Mouse (Mus musculus): ENCODE measurements at regions not wholly inside any gene's neighbourhood (a gene's known extent, or its start where the extent isn't known, plus 50 kb on each side); places are given as distances from the start of the nearest gene placed in this dataset.

DNA sequence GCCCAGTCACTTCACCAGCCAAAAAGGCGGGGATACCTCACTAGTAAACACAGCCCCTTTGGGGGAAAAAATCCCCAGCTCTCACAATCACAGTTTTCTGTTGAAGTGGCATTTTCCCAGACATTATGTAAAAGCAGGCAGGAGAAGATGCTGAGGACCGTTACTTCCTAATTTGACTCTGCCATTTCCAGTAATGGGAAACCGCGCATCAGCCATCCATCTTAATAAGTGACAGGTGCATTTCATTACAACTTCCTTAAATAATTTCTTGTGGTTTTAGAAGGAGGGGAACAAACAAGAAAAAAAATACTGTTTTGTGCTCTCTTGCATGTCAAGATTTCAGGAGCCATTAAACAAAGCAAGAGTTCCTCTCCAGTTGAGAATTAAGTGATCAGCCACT is 70.2 kb upstream of the Alk start:
- ATAC-seq: no peak
- no peaks in the 10 kb centered on the region for H3K36me3 ChIP-seq (ENCODE audit: poor library complexity, severe bottlenecking)
- 88% methylated on average over 4 of the region's 4 CpGs for WGBS
- no peak overlapping the region for H3K4me3 ChIP-seq
- H3K9me3 ChIP-seq (replicated peaks): no peaks in the 10 kb centered on the region
- H3K27me3 ChIP-seq: no peaks in the 10 kb centered on the region
- H3K4me1 ChIP-seq: no peaks in the 10 kb centered on the region
- H3K9ac ChIP-seq: no peak overlapping the region
- H3K27ac ChIP-seq: no peak overlapping the region
- H3K4me2 ChIP-seq: no peak overlapping the region

GRCm38 (mm10) chr17:72672010-72672409 is 67.6 kb upstream of the Alk start:
- H3K4me1 ChIP-seq: no peaks in the 10 kb centered on the region
- no peak for ATAC-seq
- no peak overlapping the region for H3K27ac ChIP-seq
- no peaks in the 10 kb centered on the region for H3K36me3 ChIP-seq (ENCODE audit: poor library complexity, severe bottlenecking)
- H3K27me3 ChIP-seq: no peaks in the 10 kb centered on the region
- no peak overlapping the region for H3K9ac ChIP-seq
- H3K4me3 ChIP-seq: no peak overlapping the region
- no peaks in the 10 kb centered on the region for H3K9me3 ChIP-seq (replicated peaks)
- WGBS: 72% methylated on average over 3 of the region's 3 CpGs
- no peak overlapping the region for H3K4me2 ChIP-seq

DNA sequence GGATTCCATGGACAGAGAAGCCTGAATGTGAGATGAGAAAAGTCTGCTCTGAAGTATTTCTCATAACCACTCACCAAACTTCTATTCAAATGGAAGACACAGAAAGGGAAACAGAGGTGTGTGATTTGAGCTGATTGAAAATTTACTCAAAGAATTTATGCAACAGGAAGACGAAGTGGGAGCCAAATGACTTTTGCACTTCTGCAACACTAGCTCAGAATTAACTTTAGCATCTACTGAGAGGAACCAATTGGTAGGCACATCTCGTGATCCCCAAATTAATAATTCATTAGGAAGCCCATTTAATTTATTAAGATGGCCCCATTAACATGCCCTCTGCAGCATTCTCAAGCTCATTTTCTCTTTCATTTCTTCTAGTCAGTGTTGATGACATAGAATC is 62.5 kb upstream of the Alk start:
- H3K36me3 ChIP-seq (ENCODE audit: poor library complexity, severe bottlenecking): no peaks in the 10 kb centered on the region
- WGBS: 75% methylated on average over 2 of the region's 2 CpGs
- H3K9ac ChIP-seq: no peak overlapping the region
- H3K27me3 ChIP-seq: no peaks in the 10 kb centered on the region
- no peaks in the 10 kb centered on the region for H3K9me3 ChIP-seq (replicated peaks)
- no peaks in the 10 kb centered on the region for H3K4me1 ChIP-seq
- no peak for ATAC-seq
- no peak overlapping the region for H3K4me3 ChIP-seq
- H3K27ac ChIP-seq: no peak overlapping the region
- H3K4me2 ChIP-seq: no peak overlapping the region

GRCm38 (mm10) chr17:72661678-72662077 is 57.3 kb upstream of the Alk start:
- H3K36me3 ChIP-seq (ENCODE audit: poor library complexity, severe bottlenecking): no peaks in the 10 kb centered on the region
- H3K9me3 ChIP-seq (replicated peaks): no peaks in the 10 kb centered on the region
- ATAC-seq: no peak
- no peaks in the 10 kb centered on the region for H3K27me3 ChIP-seq
- H3K9ac ChIP-seq: no peak overlapping the region
- H3K4me2 ChIP-seq: no peak overlapping the region
- peaks cover 5% of the 10 kb centered on the region; the same call in 1 of the 2 replicates for H3K4me1 ChIP-seq
- 76% methylated on average over 2 of the region's 2 CpGs for WGBS
- no peak overlapping the region for H3K4me3 ChIP-seq
- no peak overlapping the region for H3K27ac ChIP-seq

GRCm38 (mm10) chr17:72658744-72659143 is 54.3 kb upstream of the Alk start:
- Histone ChIP-seq H3K27me3 (no peaks in the 10 kb centered on the region), H3K9ac (no peak overlapping the region), H3K4me1 (peaks cover 5% of the 10 kb centered on the region; the same call in 1 of the 2 replicates), H3K36me3 (ENCODE audit: poor library complexity, severe bottlenecking) (no peaks in the 10 kb centered on the region), H3K27ac (no peak overlapping the region), H3K9me3 (replicated peaks) (no peaks in the 10 kb centered on the region), H3K4me3 (no peak overlapping the region), H3K4me2 (no peak overlapping the region)
- no peak for ATAC-seq
- WGBS: 73% methylated on average over 6 of the region's 6 CpGs

GRCm38 (mm10) chr17:72657826-72658225 is 53.4 kb upstream of the Alk start:
- Histone ChIP-seq H3K4me3 (no peak overlapping the region), H3K27me3 (no peaks in the 10 kb centered on the region), H3K4me2 (no peak overlapping the region), H3K4me1 (peaks cover 5% of the 10 kb centered on the region; the same call in 1 of the 2 replicates), H3K9me3 (replicated peaks) (no peaks in the 10 kb centered on the region), H3K9ac (no peak overlapping the region), H3K27ac (no peak overlapping the region), H3K36me3 (ENCODE audit: poor library complexity, severe bottlenecking) (no peaks in the 10 kb centered on the region)
- no peak for ATAC-seq
- WGBS: 51% methylated on average over 8 of the region's 8 CpGs

Data from forebrain, embryonic 13.5 days (tissue).